Mouse (Mus musculus) spleen, adult 12 weeks (tissue): ENCODE results near the gene Serpina3i.
"Not testable (repeated sequence)": the region's sequence is repeated elsewhere in the genome, so short reads cannot be mapped to it uniquely, and the experiment has no call there.

Experiments
- DNase-seq: peaks from one replicate; pipeline ENCODE4 v3.0.0; 2022; ENCODE audit warnings: low spot score

Serpina3i gene

DNA sequence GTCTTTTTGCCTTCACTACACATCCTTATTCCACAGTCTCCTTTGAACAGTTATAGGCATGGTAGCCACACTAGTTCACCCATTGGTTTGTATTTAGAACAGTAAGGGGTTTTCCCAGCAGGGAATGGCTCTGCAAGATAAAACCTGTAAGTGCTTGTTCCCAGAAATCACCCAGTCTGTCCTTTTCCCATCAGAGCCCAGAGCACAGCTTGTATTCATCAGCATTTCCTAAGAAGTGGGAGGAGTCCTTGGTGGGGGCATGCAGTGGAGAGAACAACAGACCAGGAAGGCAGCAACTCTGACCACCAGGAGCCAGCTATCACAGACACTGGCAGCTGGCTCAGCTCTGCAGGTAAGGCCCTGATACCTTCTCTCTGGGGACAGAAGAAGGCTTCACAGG lies at the start of gene Serpina3i:
TSS of gene Serpina3i (plus strand) at position 260 of the 400 bp plus-strand sequence.
- no peak for DNase-seq

DNA sequence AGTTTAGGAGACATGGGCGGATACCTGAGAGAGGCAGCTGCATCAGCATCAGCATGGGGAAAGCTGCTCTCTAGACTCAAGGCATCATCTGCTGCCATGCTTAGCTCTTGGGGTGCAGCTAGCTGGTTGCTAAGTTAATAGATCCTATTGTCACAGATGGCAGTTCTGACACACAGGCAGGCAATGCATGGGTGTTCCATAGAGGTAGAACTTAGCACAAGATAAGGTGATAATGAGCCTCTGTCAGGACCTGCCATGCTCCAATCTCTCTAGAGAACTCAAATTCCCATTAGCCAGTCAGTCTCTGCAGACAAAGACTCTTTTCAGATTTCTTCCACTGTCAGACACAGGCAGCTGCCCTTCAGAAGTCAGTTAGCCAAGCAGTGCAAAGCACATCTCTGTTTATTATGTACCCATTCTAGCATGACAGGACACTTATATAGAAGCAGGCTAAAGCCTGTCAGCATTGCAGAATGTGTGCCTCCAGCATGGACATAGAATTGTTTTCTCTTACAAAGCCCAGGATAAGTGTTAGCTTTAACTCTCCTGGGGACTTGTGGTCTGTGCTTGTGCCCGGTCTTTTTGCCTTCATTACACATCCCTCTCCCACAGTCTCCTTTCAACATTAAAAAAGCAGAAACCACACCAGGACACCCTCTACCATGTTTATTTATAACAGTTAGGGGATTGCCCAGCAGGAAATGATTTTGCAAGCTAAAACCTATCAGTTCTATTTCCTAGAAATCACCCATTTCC lies 49.1 kb upstream of the Serpina3i start:
- no peak for DNase-seq

DNA sequence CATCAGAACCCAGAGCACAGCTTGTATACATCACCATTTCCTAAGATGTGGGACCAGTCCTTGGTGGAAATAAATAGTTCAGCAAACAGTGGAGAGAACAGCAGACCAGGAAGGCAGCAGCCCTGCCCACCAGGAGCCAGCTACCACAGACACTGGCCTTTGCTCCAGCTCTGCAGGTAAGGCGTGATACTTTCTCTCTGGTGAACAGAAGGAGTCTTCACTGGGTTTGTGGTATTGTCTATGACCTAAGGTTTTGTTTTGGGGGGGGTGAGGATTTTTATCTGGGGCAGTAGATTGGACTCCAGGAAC lies 48.5 kb upstream of the Serpina3i start, which contains the start of gene Serpina3f:
TSS of gene Serpina3f (plus strand) at position 100 of the 309 bp plus-strand sequence.
- no peak for DNase-seq

DNA sequence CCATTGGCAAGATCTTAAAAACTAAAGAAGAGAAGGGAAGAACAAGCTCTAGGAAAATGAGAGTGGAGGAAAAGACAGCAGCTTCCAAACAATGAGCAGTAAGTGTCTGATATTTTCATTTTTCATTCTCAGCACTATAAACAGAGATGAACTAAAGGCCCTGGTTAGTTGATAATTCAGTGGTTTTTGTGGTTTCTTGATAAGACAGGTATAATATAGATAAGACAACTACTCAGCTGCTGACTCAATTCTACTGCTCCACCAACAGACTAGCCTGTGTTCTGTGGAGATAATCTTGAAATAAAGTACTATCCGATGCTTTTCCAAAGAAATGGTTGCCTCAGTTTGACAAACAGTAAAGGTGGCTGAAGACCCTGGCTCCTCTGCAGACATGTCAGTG lies 47.7 kb upstream of the Serpina3i start:
- no peak for DNase-seq

DNA sequence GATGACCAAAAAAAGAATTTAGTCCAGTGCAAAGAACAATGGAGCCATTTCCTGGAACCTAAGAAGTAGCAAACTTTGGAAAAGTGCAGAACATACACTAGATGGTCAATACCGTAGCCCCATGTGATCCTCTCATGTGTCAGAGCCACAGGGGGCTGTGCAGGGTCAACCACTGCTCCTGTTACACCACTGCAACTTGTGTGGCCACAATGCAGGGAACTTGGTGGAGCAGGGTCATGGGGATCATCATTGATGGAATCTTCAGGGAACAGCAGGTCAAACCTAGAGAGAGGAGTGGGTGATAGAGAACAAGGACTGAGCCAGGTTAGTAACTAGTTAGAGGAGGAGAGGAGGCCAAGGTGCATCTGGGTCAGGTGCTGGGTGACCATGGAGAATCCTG lies 41.3 kb upstream of the Serpina3i start:
- no peak for DNase-seq

DNA sequence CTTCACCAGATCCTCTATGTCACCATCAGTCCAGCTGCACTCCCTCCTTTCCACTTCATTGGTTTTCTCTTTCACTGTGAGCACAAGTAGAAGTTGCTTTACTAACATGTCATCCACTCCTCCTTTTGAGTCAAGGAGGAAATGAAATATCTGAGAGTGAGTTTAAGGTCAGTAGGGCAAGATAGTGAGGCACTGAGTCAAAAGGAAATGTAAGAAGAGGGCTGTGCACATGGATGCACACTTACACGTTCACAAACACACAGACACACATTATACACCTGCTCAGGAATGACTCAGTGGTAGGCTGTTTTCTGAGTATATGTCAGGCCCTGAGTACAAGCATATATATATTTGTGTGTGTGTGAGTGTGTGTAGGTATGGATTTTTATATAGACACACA lies 39.2 kb upstream of the Serpina3i start:
- no peak for DNase-seq

DNA sequence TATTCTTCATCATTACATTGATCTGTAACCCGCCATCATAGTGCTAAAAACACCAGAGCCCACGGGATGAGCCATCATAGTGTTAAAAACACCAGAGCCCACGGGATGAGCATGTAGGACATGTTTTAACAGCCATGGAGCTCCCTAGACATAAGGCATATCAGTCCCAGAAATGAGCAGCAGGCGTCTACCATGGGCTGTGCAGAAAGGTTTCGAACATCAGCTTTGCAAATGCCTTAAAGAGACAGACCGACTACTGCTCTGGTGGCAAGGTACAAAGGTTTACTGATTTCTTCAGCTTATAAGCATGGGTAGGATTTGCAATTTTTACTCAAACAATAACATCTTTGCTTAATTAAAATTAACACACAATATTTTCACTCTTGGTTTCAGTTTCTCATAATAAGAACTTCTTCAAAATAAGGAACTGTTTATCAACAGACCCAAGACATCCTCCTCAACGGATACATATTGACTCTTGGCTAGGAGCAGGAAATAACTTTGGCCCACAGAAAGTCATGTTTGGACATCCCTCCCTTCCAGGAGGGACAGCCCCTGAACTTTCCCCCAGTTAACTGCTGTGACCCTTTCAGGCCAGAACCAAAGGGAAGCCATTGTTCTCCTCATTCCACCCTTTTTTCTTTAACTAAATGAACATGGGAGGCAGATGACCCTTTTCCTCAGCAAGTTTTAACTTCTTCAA lies 38.2 kb upstream of the Serpina3i start:
- no peak for DNase-seq

DNA sequence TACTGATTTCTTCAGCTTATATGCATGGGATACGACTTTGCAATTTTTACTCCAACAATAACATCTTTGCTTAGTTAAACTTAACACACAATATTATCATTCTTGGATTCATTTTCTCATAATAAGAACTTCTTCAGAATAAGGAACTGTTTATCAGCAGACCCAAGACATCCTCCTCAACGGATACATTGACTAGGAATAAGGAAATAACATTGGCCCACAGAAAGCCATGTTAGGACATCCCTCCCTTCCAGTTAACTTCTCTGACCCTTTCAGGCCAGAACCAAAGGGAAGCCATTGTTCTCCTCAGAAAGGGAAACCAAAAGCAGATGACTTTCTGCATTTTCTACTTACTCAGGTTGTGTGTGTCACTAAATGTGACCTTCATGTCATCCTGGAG lies 32.2 kb upstream of the Serpina3i start:
- no peak for DNase-seq

DNA sequence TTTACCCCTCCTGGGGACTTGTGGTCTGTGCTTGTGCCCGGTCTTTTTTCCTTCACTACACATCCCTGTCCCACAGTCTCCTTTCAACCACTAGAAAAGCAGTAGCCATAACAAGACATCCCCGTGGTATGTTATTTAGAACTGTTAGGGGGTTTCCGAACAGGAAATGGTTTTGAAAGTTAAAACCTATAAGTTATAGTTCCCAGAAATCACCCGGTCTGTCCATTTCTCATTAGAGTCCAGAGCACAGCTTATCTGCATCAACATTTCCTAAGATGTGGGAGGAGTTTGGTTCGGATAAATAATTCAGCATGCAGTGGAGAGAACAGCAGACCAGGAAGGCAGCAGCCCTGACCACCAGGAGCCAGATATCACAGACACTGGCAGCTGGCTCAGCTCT lies 27.0 kb upstream of the Serpina3i start, which contains the start of gene Serpina3g:
TSS of gene Serpina3g (plus strand) at position 331 of the 400 bp plus-strand sequence.
- no peak for DNase-seq

DNA sequence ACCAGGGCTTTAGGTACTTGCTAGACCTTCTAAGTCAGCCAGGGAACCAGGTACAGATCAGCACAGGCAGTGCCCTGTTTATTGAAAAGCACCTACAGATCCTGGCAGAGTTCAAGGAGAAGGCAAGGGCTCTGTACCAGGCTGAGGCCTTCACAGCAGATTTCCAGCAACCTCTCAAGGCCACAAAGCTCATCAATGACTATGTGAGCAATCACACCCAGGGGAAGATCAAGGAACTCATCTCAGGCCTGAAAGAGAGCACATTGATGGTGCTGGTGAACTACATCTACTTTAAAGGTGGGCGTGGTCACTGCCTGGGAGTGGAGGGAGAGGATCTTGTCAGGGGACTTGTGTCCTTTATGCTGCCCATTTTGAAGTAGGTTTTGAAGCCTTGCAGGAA lies 24.9 kb upstream of the Serpina3i start:
- DNase-seq = not testable (repeated sequence)

DNA sequence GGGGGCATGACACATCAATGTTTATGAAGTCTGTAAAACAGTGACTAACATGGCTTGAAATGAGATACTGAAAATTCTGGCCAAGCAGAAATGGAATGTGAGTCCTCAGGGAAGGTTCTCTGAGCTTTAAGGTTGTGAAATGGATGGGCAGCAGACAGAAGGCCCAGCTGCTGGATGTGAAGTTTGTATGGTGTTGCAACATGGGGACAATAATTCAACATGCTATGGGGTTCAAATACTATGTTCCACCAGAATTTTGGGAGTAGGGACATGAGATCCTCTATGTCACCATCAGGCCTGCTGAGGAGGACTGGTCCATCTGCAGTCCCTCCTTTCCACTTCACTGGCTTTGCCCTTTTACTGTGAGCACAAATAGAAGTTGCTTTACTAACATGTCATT lies 19.6 kb upstream of the Serpina3i start:
- no peak for DNase-seq

DNA sequence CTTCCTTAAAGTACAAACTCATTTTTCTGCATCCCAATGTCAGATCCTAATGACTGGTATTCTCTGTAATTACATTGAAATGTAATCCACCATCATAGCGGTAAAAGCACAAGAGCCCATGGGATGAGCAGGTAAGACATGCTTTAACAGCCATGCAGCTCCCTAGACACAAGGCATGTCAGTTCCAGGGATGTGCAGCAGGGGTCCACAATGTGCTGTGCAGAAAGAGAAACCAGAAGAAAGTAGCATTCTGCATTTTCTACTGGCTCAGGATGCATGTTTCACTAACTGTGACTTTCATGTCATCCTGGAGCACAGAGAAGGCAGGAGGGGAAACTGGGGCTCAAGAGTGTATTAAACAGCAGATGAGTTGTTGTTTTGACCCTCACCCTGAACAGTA lies 17.8 kb upstream of the Serpina3i start:
- no peak for DNase-seq

DNA sequence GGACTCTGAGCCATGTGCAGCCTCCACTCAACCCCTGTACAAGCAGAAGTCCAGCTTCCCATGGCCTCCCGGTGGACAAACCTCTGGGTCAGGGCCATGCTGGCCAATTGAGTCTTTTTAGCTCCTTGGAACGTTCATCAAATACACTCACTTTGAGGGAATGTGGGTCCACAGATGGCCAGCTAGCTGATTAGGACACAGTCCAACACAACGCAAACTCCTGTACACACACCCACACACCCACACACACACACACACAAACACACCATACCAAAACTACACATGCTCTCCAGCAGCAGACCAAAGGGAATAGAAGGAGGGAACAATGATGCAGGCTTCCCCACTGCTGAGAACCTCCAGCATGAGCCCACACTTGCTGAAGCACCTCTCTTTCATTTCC lies 17.3 kb upstream of the Serpina3i start:
- DNase-seq = no peak

DNA sequence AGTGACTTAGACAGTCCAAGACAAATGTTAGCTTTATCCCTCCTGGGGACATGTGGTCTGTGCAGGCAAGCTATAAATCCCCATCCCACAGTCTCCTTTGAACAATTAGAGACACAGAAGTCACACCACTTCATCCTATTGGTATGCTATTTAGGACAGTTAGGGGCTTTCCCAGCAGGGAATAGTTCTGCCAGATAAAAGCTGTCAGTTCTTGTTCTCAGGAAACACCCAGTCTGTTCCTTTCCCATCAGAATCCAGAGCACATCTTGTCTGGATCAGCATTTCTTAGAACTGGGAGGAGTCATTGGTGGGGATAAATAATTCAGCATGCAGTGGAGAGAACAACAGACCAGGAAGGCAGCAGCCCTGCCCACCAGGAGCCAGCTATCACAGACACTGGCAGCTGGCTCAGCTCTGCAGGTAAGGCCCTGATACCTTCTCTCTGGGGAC lies 15.3 kb upstream of the Serpina3i start:
- DNase-seq = no peak

DNA sequence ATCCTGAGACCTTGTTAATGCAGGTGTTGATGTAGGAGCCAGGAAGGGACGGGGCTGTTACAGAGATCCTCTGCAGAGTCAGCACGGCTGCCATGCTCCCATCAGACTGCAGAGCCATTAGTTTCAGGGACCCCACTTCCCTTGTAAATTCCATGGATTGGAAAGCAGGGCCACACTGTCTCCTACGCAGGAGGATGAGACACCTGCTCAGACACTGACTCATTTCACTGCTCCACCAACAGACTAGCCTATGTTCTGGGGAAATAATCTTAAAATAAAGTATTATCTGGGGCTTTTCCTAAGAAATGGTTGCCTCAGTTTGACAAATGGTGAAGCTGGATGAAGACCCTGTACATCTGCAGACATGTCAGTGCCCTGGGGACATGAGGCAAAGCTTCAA lies 14.7 kb upstream of the Serpina3i start:
- no peak for DNase-seq

DNA sequence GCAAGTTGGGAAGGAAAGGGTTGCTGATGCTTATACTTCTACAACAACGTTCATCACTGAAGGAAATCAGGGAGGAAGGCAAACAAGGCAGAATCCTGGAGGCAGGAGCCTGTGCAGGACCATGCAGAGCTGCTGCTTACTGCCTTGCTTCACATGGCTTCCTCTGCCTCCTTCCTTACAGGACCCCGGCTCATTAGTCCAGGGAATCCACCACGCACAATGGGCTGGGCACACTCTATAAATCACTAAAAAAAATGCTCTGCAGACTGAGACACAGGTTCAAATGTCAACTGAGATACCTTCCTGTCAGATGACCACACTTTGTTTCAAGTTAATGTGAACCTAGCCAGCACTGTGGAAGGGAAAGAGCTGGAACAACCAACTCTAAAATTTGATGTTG lies 1.9 kb upstream of the Serpina3i start:
- no peak for DNase-seq

DNA sequence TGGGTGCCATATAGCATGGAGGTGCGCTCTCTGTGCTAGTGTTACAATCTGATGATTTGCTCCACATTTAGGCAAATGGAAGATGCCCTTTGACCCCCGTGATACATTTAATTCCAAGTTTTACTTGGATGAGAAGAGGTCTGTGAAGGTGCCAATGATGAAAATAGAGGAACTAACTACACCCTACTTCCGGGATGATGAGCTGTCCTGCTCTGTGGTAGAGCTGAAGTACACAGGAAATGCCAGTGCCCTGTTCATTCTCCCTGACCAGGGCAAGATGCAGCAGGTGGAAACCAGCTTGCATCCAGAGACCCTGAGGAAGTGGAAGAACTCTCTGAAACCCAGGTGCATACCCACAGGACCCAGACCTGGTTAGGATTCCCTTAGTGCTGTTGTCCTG lies 3.5 kb downstream of the Serpina3i start:
- no peak for DNase-seq

DNA sequence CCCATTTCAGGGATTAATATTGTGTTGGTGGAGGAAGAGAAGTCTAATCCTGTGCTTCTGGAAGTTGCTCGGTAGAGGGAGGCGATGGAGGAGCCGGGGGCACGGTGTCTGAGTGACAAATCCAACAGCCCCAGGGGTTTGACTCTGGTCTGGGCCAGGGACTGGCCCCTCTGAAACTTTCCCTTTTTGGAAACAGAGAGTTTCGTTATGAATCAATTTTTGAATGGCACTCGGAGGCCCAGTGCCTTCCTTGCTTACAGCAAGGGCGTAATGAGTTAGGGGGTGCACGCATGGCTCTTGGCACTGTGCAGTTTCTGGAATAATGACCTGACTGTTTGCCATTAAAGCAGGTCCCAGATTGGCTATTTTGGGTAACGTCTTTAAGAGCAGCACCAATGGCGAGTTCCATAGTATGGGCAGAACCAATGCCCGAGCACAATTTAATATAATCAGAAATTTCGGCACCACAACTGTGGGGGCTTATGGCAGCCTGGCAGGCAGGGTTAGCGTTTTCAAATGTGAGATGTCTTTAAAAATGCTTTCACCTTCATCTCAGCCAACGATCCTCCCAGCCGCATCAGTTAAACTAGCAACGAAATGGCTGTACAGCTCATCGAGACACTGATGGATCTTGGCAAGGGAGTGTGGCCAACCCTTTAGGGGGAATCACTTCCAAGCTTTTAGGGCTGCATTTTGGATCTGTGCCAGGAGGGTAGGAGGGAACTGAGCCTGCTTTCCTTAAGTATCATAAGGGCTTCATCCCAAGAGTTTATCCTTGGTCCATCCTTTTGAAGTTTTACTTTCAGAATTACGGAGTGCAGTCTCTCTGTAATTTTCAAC lies 15.5 kb downstream of the Serpina3i start:
- no peak for DNase-seq

DNA sequence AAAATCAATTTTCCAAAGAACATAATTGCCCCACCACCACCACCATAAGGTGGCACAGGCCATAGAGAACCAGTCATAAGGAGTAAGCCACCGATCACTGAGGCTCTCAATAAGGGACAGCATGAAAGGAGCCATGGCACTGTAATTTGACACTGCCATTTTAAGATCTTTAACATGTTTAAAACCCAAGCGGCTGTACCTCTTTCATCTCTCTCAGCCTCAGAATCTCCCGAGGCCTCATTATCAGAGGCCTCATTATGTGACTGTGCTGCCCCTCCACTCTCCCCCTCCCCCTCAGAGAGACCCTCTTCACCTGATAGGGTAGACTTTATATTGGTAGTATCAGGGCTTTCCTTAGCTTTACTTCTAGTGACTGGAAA lies 16.1 kb downstream of the Serpina3i start:
- no peak for DNase-seq

DNA sequence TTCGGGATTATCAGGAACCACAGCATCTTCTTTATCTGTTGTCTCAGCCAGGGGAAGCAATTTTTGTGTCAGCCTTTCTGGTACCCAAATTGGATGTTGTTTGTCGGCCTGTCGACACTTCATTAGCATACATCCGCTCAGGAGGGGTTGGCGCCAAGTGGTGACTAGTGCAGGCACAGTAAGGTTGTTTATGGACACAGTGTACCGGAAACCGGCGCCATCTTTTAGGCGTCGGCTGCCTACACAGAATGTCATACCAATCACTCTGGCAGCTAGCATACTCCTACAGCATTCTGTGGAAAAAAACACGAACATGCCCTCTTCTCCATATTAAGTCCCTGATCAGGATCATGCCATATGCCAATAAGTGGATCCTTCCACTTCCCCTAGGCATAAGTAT lies 20.5 kb downstream of the Serpina3i start:
- no peak for DNase-seq

DNA sequence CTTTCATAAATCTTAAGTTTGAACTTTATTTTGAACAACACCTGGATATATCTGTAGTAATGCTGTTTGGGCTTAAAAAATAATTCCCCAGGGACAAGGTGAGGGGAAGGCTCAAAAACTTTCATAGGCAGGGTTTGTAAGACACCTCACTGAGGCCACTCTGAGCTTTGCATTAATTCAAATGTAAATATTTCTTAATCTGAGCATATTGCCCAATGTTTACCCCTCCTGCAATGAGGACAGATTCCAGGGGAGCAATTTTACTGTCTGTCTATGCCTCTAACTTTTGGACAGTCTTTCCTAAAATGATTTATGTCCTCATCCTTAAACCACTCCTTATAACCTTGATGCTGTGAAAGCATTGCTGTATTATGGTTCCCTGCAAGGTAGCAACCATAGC lies 25.4 kb downstream of the Serpina3i start:
- no peak for DNase-seq

DNA sequence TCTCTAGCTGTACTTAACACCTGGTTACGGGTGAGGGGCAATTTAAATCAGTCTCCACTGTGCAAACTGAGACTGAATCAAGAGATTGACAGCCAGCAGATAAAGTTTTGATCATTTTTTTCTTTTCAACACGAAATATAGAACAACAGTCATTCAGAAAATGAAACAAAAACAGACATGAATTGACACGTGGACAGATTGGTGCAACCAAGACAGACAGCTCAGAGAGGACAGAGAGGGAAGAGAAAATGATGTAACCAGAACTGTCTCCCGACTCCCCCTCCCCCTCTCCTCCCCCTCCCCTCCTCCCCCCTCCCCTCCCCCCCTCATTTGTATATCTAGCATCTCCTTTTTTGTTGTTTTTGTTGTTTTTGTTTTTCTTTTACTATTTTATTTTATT lies 26.9 kb downstream of the Serpina3i start:
- no peak for DNase-seq

DNA sequence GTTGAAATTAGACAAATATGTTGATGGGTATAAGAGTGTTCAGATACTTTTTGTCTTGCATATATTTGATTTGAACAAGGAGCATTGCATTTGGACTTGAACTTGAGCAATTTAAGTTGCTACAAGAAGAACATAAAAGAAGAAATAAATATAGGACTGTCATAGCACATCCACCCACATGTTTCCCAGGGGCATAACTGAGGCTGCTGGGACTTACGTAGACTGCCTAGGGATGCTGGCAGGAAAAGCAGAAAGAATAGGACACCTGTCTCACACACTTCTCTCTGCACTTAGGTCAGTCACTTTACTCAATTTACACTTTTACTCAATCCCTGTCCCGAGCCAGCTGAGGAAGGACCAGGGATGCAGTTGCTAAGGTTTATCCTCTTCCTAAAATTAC lies 31.0 kb downstream of the Serpina3i start:
- no peak for DNase-seq
